Mouse (Mus musculus): ENCODE data around the gene Fpr1.
"Not testable (repeated sequence)": the region's sequence is repeated elsewhere in the genome, so short reads cannot be mapped to it uniquely, and the experiment has no call there.

Fpr1 gene

DNA sequence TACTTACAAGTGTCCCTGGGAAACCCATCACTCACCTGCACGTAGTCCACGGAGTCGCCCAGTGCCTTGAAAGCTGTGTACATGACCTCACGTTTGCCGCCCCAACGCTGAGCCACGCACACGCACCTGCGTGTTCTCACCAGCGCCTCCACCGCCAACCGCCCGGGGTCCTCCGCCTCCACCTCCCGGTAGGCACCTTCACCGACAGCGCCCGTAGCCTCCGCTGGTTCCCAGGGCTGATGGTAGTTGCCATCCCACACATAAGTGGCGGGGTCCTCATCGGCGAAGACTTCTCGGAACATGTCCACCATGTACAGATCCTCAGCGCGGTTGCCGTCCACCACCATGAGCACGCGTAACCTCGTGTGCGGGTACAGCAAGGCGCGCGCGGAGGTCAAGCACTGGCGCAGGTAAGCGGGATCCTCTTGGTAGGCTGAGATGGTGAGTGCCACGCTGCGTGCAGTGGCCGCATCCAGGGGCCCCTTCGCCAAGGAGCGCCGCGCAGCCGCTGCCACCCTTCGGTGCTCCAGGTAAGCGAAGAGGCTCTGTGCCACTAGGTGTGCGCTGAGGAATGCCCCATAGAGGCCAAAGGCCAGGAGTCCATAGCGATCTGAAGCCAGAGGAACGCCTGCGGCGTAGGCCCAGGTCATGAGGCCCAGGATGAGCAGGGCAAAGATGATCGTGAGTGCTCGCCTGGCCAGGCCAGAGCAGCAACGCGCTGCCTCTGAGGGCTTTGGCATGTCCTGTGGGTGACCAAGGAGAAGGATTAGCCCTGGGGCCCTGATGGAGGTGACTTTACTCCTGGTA is 33.6 kb downstream of the Fpr1 start:
- in situ Hi-C loops (cut with MboI): no loop called here

DNA sequence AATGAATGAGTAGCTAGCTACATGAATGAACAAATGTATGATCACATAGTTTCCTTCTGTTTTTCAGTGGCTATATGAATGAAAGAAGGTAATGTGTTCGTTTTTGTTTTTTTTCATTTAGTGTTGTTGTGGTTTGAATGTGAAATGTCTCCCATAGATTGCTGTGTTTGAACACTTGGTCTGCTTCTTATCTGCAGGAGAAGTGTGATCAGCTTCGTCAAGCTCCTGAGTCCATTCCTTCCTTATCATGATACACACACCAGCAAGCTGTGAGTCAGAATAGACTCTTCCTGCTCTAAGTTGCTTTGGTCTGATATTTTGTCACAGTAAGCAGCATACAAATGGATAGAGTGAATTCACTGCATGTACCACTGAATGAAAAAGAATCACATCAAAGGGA is 34.8 kb downstream of the Fpr1 start:
- in situ Hi-C loops (cut with MboI): no loop called here

DNA sequence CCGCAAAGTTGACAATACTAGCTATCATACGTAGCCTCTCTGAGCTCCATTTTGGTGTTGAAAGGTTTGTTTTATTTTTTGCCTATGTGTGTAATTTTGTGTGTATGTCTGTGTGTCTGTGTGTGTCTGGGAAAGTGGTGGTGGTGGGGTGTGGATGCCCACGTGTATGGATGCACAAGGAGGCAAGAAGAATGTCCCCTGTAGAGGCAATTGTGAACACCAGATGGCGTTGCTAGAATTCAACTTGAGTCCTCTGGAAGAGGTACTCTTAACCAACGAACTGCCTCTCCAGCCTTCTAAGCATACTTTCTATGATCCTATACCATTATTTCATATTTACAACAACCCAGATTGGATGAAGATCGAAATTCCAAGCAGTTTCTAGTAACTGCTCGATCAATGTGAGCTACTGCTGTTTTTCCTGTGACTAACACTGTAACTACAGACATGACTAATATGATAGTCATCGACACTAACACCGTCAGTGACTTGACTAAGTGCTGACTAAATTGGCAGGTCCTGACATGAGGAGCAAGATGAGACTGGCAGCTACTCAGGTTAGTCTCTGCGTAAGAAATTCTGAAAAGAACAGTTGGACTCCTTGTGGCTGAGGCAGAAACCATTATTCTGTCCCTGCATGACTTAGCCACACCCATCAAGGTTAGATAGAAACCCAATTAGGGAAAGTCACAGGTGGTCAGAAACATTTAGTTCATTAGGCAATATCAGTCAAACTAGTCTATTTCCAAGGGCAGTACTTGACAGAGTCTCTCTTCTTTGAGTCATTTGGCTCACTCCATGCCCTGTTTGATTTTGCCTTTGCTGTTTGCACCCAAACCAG is 38.3 kb downstream of the Fpr1 start:
- in situ Hi-C loops (cut with MboI): no loop called here

DNA sequence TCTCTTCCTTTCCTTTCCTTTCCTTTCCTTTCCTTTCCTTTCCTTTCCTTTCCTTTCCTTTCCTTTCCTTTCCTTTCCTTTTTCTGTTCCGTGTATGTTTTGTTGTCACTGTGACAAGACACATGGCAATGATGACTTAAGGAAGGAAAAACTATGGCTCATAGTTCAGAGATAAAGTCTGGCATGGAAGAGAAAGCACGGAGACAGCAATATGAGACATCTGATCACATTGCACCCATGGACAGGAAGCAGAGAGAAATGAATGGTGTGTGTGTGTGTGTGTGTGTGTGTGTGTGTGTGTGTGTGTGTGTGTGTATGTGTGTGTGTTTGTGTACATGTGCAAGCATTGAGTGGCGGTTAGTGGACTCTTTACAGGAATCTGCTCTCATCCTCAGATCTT is 39.1 kb downstream of the Fpr1 start:
- in situ Hi-C loops (cut with MboI): not testable (repeated sequence)

DNA sequence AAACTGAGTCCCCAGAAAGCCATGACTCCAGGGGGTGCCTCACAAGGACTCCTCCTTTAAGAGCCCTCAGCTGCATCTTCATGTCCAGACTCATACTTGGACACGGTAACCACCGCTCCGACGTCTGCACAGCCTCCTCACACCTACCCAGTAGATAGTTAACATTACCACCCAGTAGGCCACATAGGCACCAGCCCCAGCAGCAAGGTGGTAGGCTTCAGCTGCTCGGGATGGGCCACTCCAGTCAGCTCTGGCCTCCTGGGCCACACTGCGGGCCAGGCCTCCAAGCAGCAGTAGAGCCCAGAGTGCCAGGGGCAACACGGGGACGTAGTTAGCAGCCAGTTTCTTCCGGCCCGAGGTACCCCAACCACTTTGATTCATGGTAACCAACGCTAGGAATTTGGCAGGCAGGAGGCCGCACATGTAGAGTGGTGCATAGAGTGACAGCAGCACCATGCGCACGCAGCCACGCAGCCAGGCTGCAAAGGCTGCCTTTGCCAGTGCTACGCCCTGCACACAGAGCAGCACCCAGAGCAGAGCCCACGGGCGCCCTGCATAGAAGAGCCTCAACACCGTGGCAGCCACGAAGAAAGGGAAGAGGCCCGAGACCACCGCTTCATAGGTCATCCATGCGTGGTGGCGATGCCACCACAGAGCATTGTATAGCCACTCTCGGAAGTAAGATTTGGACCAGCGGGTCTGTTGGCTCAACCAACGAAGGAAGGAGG is 40.0 kb downstream of the Fpr1 start:
- in situ Hi-C loops (cut with MboI): no loop called here

DNA sequence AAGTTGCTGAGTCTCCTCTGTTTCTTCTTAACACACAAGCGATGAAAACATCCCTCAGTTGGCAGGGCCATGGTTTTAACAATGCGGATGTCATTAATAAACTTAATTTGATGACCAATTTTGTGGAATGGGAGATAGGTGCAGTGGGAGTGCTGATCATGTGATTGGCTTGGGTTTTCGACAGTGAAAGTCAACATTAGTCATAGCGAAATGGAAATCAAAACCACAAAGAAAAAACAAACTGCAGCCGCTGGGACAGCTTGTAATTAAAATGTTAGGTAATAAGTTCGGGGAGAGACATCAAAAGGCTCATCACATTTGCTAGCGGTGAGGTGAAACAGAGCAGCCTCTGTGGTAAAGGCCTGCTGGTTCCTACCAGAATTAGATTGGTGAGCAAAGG is 42.9 kb downstream of the Fpr1 start:
- in situ Hi-C loops (cut with MboI): no loop called here

DNA sequence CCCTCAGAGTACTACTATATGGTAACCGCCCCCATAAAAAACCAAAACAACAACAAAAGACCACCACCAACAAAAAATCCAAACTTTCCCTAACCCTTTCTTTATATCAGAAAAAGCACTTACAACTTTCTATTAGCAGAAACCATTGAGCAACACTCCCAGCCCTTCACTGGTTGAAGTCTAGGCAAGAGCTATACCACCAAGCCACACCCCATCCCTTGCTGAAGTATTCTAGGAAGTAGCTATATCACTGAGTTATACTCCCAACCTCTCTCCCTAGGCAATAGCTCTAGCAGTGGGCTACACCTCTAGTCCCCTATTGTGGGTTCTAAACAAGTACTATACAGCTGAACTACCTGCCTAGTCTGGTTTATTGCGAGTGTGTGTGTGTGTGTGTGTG is 44.5 kb downstream of the Fpr1 start:
- in situ Hi-C loops (cut with MboI): no loop called here

DNA sequence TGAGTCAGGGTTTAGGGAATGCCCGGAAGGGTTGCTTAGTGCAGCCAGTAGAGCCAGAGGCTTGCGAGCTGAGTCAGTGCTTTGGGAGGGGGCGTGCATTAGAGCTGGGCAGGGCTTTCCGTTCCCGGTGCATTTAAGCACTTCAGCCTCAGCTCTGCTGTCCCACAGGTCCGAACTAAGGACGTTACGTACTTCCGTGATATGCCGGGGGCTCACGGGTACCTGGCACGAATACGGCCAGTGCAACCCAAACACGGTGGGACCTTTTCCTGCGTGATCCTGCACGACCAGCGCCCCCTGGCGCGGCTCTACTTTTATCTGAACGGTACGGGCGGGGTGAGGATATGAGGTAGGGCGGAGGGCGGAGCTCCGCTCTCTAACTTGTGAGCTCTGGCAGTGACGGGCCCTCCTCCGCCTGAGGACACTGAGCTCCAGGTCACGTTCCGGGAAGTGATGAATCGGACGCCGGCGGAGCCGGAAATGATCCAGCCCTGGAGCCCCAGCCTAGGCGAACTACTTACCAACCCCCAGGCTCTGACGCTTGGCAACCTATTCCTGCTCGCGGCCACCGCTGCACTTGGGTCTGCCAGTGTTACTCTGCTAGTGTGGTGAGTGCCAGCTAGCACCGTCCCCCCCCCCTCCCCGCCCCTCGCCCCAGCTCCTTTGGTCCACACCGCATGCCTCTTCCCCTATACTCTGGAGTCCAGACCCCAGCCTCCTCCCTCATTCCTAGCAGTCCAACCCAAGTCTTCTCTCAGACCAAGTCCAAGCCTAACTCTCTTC is 45.6 kb downstream of the Fpr1 start:
- in situ Hi-C loops (cut with MboI): no loop called here

DNA sequence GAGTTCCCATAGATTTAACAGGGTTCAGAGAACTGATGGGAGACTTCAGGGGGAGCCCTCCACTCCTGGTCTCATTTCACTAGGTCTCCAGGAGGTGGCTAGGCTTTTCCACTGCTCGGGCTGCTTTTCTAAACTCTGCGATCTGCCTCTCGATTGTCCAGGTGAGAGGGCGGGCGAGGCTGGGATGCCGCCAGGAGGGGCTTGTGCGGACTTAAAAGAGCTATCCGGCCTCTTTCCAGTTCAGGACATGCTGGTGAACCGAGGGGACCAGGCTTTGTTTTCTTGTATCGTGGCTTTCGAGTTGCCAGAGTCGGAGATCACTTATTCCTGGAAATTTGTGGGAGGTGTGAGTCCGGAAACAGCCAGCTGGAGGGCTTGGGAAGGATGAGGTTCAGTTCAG is 46.3 kb downstream of the Fpr1 start:
- in situ Hi-C loops (cut with MboI): no loop called here

DNA sequence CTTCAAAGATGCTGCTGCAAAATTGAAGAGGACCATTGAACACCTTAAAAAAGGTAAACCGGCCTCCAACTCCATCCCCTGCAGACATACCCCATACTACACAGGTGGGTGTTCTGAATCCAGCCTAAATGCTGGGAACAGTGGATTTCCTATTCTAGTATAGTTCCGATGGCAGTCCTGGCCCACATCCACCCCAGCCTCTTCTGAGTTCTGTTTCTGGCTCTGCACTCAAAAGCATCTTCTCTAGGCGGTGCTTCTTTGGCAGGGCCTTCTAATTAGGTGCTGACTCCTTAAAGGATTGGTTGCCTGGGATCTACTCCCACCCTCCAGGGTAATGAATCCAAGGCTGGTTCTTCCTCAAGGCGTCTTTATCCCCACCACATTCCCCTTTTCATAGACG is 47.6 kb downstream of the Fpr1 start:
- in situ Hi-C loops (cut with MboI): no loop called here

DNA sequence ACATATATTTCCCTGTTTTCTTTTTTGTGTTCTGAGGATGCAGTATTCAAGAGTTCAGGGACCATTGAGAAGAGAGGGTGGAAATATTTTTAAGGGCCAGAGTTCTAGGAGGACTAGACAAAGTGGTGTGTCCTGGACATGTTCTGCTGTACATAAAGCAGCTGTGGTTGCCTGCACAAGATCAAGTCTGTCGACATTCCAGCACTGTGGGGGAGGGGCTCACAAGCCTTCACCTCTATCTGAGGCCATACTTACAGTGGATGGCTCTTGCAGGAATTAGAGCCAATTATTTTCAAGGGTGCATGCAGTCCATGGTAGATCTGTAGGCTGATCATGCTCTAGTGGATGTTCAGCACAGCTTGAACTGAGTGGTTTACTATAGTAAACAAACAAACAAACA is 48.8 kb downstream of the Fpr1 start:
- in situ Hi-C loops (cut with MboI): no loop called here

DNA sequence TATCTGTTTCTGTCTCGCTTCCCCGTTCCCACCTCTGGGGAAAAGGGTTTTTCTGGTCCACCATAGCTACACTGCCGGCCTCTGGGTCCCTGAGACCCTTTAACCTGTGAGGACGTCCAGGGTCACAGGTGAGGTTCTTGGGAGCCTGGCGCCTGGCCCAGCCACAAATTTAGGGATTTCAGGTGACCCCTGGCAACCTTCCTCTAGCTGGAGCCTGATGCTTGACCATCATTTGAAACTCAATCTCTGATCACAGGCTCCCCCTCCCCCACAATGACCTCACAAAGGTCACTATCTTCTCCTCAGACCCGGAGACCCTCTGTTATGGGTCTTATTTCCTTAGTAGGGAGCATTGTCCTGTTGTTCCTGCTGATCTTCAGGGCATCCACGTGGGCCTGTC is 53.0 kb downstream of the Fpr1 start:
- in situ Hi-C loops (cut with MboI): no loop called here

DNA sequence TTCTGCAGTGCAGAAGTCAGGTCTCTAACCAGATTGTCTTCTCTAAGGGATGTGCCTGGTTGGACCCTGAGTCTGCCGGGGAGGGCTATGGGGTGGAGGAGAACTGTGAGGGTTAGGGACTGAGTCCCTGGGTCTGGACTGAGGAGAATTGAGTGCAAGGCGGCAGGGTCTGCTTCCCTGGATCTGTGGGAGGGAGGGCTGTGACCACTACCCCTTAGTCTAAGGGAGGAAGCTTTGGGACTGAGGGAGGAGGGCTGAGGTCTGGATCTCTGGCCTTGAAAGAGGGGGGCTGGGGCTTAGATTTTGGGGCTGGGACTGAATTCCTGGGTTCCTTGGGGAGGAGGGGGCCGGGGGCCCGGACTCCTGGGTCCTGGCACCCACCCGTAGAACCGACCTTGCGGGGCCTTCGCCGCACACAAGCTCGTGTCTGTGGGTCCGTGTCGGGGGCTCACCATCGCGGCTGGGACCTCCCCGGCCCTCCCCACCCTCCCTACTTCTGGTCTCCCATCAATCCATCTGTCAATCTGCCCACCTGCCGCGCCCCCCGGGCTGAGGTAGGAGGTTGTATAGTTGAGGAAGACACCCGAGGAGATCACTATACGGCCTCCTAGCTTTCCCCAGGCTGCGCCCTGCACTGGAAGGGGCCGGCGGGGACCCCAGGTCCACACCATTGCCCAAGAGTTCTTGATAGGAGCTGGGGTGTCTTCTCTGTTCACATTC is 53.8 kb downstream of the Fpr1 start:
- in situ Hi-C loops (cut with MboI): no loop called here

DNA sequence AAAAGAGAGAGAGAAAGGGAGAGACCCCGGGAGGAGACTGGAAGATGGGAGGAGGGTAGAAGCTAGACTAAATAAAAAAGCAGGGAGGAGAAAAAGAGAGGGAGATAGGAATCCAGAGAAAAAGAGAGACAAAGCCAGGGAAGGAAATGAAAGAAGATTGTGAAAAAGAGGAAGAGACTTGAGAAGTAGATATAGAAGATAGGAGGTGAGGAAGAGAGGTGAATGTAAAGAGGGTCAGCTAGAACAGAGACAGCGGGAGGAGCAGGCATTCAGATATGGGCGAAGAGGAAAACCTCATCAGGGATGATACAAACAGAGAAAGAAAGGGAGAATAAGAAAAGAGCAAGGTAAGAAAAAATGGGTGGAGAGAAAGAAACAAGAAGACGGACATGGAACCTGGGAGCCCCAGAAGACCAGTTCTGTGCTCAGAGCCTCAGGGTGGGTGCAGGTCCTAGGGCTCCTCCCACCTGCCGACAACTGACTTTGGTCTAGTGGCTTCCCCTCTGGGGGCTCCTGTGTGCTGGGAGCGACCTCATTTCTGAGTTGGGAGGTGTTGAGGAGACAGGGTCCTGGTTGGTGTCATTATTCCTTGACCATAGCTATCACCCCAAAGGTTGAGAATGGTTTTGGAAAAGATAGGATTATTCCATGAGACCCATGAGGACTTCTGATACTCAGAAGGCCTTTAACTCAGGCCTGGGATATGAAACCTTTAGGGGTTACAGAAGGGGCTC is 54.5 kb downstream of the Fpr1 start:
- in situ Hi-C loops (cut with MboI): no loop called here

DNA sequence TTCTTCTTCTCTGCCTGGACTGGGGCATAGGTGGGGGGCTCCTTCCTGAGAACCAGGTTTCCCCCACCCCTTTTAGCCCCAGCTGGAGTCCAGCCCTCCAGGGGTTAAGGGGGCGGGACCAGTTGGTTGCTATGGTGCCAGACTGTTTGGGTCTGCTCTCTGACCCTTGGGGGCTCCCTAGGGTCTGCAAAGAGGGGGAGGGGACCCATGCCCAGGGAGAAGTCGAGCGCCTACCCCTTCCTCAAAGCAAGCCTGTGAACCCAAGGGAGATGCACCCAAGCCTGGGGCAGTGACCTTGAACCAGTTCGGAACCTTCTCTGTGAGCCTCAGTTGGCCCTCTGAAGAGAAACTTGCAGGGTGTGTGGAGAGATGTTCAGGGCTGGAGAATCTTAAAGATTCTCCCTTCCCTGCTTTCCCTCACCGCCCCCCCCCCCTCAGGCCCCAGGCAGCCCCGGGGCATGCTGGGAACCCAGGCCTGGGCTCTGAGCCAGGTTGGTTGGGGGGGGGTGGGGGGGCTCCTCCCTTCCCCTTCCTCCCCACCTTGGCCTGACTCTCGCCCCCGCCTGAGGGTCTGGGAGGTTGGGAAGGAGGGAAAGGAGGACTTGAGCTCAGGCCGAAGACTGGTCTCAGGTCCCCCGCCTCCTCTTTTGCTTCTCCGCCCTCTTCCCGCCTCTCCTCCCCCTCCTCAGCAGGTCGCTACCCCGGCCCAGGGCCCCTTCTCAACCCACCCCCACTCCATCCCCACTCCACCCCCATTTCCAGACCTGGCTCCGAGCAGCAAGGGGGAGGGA is 55.4 kb downstream of the Fpr1 start:
- in situ Hi-C loops (cut with MboI): no loop called here

DNA sequence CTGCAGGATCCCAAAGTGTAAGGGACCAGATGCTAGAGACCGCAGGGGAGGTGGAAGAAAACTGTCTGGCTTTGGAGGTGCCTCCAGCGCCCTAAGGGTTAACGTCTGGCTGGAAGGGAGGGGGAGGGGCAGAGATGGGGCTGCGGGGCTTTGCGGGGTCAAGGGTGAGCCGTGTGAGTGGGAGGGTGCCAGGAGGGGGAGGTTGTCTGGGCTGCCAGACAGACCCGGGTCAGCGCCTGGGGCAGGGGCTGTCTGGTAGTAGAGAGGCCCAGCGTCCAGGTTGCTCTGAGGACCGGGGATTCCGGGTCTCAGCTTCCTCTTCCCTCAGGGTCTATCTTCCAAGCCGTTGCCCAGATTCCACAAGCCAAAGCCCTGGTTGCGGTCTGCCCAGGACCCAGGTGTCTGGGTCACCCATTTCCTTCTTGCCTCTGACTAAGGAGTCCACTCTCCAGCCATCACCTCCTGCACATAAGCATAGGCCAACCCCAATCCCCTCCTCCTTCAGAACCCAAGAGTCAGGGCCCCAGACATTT is 56.0 kb downstream of the Fpr1 start:
- in situ Hi-C loops (cut with MboI): no loop called here

DNA sequence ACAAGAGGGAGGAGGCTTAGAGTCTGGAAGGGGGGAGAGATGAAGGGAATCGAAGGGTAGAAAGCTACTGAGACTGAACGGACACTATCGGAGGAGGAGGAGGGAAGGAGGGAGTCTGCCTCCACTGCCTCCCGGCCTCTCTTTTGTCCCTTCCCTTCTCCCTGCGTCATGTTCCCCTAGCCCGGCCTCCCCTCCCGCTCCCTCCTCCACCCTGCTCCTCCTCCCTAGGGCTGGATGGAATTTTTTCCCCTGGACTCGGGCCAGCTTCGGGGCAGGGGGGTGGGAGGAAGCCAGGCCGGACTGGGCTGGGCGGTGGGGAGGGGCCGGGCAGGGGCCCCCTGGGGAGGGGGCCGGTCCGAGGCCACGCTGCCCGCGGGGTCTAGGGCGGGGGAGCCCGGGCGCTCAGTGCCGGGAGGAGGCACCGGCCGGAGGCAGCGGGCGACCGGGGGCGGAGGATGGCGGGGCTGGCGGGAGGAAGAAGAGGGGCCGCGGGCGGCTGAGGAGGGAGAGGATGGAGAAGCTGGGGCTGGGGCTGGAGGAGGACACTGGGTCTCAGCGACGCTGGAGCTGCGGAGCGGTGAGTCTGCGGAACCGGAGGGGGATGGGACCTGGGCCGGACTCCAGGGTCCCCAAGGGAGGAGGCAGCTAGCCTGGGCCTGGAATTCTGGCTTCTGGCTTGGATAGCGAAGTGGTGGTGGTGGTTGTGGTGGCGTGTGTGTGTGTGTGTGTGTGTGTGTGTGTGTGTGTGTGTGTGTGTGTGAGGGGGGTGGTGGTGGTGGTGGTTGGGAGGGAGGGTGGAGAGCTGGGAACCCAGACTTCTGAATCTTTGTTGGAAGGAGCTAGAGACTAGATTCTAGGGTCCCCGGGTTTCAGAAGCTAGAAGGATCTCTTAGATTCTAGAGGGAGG is 56.7 kb downstream of the Fpr1 start, which contains the start of gene Spaca6:
Gene Spaca6, plus strand, starts transcription at position 408 of the 907 bp plus-strand sequence.
- in situ Hi-C loops (cut with MboI): no loop called here
